Mouse (Mus musculus): Measurements from ENCODE around the gene 0610030E20Rik.

DNA sequence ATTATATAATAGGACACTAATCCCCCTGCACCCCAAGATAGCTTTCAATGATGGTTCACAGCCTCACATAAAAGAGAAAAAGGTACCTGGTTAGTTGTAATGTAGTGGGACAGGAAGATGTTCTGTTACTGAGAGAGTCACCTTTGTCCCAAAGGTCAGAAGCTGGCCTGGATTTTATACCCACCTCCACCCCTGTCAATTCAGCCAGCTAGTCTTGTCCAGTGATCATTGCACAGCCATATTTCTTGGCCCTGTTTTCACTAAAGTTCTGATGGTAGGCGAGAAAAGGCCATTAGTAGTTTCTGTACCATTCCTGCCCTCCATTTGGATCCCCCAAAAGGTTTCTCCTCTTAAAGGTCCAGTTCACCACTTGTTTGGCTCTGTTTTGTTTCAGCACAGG, 6.9 kb downstream of the 0610030E20Rik start:
- TF ChIP-seq CTCF (IDR thresholded peaks at IDR 0.05; ENCODE audit: low read depth) (no peak), EP300 (IDR thresholded peaks at IDR 0.05; ENCODE audit: low read depth) (no peak)

Data from heart, postnatal 0 days (tissue).